Mouse (Mus musculus): ENCODE measurements at regions not wholly inside any gene's neighbourhood (a gene's known extent, or its start where the extent isn't known, plus 50 kb on each side); places are given as distances from the start of the nearest gene placed in this dataset.

DNA sequence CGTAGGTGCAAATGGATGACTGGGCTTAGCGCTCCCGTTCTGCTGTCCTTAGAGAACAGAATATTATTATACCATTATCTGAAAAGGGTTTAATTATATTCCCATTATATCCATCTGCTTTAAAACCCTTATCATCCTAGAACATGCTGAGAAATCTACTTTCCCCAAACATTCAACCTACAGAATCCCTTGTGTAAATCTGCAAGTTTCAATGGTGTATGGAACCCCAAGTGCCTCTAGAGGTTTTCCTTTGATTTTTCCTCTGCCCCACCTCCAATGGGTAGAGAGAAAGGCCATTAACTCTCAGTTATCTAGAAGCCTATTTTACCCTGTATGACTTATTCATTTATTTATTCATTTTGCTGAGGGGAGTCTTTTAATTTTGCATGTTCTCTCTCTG lies 308.7 kb downstream of the Csnka2ip start:
- TF ChIP-seq CTCF (IDR thresholded peaks at IDR 0.05) = no peak
- TF ChIP-seq POLR2A (IDR thresholded peaks at IDR 0.05; ENCODE audit: insufficient read depth, low read depth, low read length) = no peak

All from heart, adult 2 months (tissue).